Mouse (Mus musculus) kidney, postnatal 14 days (tissue): ENCODE measurements around the gene Tnfrsf4.

ENCODE experiments used
- DNase-seq: peaks from one replicate; pipeline ENCODE4 v3.0.0; 2022; ENCODE audit warnings: mixed read lengths

The Tnfrsf4 gene

GRCm38 (mm10) chr4:156013637-156014036, at the start of gene Tnfrsf4:
TSS of gene Tnfrsf4 (plus strand) at chr4:156013843.
- DNase-seq = no peak

GRCm38 (mm10) chr4:155964396-155964795, 49.2 kb upstream of the Tnfrsf4 start:
- DNase-seq = peak; percentile 41

GRCm38 (mm10) chr4:155969043-155969653, 44.5 kb upstream of the Tnfrsf4 start:
- no peak for DNase-seq

- DNase-seq = no peak
Measured at GRCm38 (mm10) chr4:155970286-155970685, 43.4 kb upstream of the Tnfrsf4 start.

- no peak for DNase-seq
Measured at GRCm38 (mm10) chr4:155972651-155973050, 41.0 kb upstream of the Tnfrsf4 start.

- DNase-seq = no peak
Measured at GRCm38 (mm10) chr4:155973239-155973638, 40.4 kb upstream of the Tnfrsf4 start.

GRCm38 (mm10) chr4:155981436-155982082, 32.1 kb upstream of the Tnfrsf4 start:
- DNase-seq = no peak

- DNase-seq = no peak
Measured at GRCm38 (mm10) chr4:155983788-155984187, 29.9 kb upstream of the Tnfrsf4 start.

- no peak for DNase-seq
Measured at GRCm38 (mm10) chr4:155991211-155991907, 22.3 kb upstream of the Tnfrsf4 start.

GRCm38 (mm10) chr4:155991908-155992230, 21.8 kb upstream of the Tnfrsf4 start:
- no peak for DNase-seq

- peak; percentile 91 for DNase-seq
Measured at GRCm38 (mm10) chr4:155992241-155992905, 21.3 kb upstream of the Tnfrsf4 start, which contains the start of the genes B3galt6 and Sdf4. TSS of gene B3galt6 (minus strand) at chr4:155992649. TSS of gene Sdf4 (plus strand) at chr4:155992872.

- peak; percentile 96 for DNase-seq
Measured at GRCm38 (mm10) chr4:155992906-155993547, 20.6 kb upstream of the Tnfrsf4 start.

- no peak for DNase-seq
Measured at GRCm38 (mm10) chr4:155993606-155994005, 20.0 kb upstream of the Tnfrsf4 start.

GRCm38 (mm10) chr4:156004109-156004508, 9.5 kb upstream of the Tnfrsf4 start:
- no peak for DNase-seq

- no peak for DNase-seq
Measured at GRCm38 (mm10) chr4:156008369-156008768, 5.3 kb upstream of the Tnfrsf4 start.

- no peak for DNase-seq
Measured at GRCm38 (mm10) chr4:156014436-156014835, 793 bp downstream of the Tnfrsf4 start.

- DNase-seq = no peak
Measured at GRCm38 (mm10) chr4:156019771-156020170, 6.1 kb downstream of the Tnfrsf4 start.

- DNase-seq = no peak
Measured at GRCm38 (mm10) chr4:156021381-156021780, 7.7 kb downstream of the Tnfrsf4 start.

GRCm38 (mm10) chr4:156021942-156022419, 8.3 kb downstream of the Tnfrsf4 start:
- no peak for DNase-seq

- no peak for DNase-seq
Measured at GRCm38 (mm10) chr4:156023520-156023919, 9.9 kb downstream of the Tnfrsf4 start.

- DNase-seq = no peak
Measured at GRCm38 (mm10) chr4:156024184-156024583, 10.5 kb downstream of the Tnfrsf4 start.

GRCm38 (mm10) chr4:156026013-156026412, 12.4 kb downstream of the Tnfrsf4 start, which contains the start of gene Tnfrsf18:
TSS of gene Tnfrsf18 (plus strand) at chr4:156026164.
- DNase-seq = peak; percentile 54

GRCm38 (mm10) chr4:156028580-156028979, 14.9 kb downstream of the Tnfrsf4 start:
- no peak for DNase-seq
